Mouse (Mus musculus): ENCODE measurements around the gene Foxp1.
A peak's percentile ranks its signal among the peaks of the same experiment; 100 is the strongest.

Foxp1 gene

DNA sequence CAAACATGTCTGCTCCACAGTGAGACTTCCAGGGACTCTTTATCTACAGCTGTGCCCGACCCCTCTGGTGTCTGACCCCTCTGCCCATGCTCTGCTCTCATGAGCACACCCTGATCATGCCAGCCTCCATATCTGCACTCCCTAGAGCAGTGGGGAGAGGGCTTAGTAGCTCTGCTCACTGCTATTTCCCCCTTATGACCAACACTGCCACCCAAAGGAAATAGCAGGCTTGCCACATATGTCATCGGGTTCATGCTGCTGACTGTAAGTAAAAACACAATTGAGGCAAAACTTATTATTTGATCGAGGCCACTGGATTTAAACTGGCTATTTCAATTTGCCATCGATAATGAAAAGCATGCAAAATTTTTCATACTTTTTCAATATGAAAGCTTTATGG lies 270.6 kb downstream of the Foxp1 start:
- no peak for DNase-seq

DNA sequence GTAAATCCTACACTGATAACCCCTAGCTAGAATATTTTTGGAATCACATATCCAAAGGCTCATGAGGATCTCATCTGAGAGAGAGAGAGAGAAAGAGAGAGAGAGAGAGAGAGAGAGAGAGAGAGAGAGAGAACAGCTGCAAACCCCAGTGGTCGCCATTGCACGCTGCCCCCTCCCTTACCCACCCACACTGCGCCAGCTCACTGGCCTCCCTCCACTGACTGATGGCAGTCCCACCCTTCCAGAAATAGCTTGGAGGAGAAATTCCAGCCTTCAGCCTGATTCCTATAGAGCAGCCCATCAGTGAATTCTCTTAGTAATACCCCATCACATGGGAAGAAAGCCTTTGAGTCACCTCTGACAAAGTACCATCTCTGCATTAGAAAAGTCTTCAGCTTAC lies 271.3 kb downstream of the Foxp1 start:
- DNase-seq, result no peak

DNA sequence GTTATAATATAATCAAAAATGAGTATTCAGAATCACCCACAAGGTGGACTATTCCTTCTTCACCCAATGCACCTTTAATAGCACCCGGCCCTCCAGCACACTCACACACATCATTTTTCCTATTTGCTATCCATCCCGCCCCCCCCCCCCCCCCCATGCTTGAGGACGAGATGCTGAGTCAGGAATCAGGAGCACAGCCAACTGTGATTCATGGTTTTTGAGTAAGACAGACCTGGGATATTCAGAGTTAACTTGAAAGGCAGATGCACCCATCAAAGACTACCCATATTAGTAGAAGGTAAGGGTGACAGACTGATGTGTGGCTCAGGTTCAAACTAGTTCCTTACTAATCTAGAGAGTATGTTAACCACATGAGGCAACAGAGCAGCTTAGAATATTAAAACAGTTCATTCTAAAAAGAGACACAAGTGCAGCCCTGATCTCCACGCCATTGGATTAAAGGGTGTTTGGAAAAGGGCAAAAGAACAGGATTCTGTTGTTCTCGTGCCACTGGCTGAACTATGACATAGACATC lies 273.0 kb downstream of the Foxp1 start:
- DNase-seq, result no peak

DNA sequence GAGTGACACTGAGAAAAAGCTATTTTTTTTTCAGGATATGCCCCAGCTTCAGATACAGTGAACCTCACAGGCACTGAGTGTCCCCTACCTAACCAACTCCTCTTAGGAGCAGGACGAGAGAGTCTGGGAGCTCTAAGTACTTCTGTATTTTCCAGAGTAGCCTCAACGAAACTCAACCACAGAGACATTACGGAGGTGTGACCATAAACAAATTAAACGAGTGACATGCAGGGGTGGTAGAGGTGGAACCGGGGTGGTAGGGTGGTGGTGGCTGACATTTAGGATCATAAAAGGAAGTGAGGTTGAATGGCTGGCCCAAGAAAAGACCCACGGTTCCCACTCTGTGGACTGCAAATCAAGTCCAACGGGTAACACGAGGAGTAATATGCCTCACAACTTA lies 274.1 kb downstream of the Foxp1 start:
- no peak for DNase-seq

DNA sequence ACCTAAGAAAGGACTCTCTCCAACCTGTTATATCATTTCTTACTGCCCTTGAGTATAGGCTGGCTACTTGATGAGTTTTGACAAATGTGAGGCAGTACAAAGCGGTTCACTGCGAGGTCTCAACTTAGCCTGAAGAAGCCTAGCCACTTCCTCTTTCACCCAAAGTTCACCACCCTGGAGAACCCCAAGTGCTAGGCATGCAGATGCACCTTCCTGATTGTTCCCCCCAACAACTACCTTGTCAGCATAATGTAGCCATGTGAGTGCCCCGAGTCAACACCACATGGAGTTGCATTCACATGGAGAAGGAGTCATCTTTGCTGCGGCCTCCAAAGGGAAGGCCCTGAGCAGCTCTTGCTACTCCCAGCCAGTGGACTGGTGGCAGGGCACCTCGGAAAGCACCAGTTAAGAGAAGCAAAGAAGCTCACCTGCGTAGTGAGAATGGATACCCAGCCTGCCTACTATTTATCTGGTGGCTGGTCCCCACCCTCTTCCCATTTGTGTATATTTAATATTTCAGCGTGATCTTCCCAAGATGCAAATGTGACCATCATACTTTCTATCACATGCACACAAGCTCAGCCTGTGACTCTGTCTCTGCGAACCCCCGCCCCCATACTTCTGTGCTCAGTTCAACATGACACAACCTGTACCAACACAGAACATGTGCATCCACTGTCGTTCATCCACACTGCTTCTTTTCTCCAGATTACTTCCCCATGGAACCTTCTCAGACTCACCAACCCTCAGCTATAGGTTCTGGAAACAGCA lies 280.7 kb downstream of the Foxp1 start:
- DNase-seq, result no peak

DNA sequence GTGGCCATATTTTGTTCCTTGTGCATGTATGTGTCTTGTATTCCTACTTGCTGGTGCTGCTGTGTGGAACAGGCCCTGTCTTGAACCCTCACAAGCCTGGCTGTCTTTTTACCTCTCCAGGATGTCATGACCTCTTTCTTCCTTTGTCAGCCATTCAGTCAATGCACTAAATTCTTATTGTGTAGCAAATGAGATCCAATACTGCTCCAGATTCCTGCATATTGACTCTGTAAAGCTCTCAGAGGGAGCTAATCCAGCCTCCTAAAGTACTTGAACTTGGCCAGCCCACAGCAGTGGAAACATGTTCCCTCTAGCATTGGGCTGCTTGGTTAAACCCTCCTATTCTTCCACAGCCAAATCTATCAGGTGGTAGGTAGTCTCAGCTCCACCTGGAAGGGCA lies 281.8 kb downstream of the Foxp1 start:
- DNase-seq, result no peak

DNA sequence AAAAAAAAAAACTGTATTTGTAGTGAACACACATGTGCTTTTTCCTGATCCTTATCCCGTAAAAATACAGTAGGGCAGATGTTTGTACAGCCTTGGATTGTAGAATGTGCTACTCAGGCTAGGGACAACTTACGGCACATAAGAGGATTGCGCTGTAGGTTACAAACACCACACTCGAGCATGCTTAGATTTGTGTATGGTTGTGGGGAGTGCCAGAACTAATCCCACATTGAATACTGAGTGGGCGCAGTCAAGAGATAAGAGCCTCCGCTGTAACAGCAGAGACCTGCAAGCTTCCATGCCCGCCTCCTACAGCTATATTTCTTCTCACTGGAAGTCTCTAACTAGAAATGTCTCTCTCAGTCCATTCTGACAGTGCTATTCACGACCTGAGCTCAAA lies 286.9 kb downstream of the Foxp1 start:
- no peak for DNase-seq

DNA sequence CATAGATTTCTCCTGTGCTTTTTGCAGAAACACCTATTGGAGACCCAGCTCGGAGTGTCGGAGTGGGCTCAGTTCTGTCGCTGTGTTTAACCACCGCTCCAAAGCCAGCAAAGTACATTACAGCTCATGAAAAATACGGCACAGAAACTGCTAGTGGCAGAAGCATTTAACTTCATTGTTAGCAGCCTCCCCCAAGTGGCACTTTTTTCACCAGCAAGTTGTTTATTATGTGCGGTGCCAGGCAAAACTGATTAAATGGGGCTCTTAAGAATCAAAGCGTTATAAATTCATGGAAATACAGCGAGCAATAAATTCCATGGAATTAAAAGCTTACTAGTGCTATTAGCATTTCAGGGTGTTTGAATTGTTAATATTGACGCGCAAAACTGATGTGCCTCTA lies 289.1 kb downstream of the Foxp1 start:
- no peak for DNase-seq

DNA sequence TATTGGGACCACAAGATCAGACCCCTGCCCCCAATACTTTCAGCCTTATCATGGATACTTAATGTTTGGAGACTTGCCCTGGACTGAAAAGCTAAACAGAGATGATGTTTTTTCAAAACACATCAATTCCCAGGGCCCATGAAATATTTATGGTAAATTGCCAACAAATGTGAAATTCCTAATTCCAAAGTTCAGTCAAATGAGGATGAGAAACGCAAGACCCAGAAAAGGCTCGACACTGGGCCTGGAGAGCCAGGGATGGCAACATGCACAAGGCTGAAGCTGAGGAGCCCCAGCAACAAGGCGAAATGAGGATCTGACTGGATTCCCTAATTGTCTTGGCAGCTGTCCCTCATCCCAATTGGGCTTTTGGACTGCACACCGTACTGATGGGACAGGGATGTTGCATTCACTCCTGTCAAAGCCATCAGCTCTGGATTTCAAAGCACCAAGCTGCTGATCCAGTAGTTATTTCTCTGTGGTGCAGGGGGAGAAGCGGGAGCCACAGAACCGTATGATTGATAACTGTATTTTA lies 294.1 kb downstream of the Foxp1 start:
- no peak for DNase-seq

DNA sequence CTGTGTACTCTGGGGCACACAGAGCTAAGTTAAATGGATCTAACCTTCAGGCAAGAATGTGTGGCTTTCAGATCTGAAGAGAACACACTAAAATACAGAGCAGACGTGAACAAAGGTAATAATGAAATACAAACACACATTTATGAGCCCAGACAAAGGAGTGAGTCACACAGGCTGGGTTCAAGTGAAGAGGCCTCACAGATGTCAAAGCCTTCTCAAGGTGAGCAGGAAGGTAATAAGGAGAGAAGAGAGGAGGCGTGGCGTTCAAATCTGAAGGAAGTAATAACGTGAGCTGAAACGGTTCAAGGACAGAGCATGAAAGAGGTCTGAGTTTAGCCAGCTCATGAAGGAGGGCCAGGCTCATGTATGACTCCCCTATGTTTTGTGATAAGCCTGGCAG lies 301.4 kb downstream of the Foxp1 start:
- no peak for DNase-seq

DNA sequence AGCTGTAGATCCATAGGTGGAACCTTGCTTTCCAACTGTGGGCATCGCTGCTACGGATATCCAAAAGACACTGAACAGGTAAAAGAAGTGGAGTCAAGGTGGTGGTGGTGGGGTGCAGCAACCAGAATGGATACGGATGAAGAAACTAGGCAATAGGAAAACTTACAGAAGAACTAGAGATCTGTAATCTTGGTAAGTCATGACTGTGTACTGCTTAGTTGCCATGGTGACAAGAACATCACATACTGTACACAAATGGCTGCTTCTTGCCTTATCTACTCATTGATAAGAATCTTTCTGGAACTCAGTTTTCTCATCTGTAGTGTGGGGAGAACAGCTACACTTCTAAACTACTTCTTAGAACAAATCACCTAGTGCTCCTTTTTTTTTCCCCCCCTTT lies 302.0 kb downstream of the Foxp1 start:
- no peak for DNase-seq

DNA sequence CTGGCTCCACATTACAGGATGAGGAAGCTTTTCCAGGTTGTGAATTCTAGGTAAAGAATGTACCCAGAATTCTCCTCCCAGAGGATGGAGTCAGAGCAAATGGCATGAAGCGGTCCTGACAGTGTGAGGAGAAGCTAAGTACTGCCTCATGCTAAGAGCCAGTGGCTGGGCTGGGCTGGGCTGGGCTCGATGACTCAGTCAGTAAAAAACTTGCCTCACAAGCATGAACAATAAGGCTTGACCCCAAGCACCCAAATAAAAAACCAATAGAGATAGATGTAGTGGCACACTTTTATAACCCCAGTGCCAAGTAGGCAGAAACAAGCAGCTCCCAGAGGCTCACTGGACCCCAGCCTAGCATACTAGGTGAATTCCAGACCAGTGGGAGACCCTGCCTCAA lies 304.7 kb downstream of the Foxp1 start:
- DNase-seq, result no peak

DNA sequence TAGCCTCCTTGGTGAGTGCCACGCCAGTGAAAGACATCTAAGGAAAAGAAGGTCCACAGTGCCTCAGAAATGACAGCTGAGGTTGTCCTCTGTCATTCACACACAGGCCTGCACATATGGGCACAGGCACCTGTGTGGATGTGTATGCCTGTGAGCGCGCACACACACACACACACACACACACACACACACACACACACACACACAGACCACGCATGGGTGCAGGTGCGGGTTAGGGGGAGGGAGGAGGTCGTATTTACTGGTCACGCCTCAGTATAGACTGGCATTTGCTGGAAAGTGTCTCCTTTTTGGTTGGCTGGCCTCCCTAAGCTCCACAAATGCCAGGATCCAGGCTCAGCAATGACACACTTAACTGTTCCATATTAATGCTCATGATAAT lies 305.4 kb downstream of the Foxp1 start:
- peak in 1 of 2 experiments; percentile 22 for DNase-seq

DNA sequence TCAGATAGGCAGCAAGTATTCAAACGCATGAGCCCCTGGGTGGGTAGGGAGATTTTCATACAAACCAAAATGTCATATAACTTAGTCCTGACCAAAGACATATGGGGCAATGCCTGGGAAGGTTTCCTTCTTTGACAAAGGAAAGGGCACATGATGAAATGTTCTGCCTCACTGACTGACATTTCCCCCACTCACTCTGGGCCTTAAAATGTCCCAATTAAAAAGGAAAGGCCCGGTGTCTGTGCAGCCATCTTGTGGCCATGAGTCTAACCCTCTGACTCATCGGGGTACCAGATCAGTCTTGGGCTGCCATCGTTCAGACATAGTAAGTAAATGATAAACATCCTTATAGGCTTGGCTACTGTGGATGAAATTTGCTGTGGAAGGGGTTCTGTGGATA lies 310.1 kb downstream of the Foxp1 start:
- no peak for DNase-seq

DNA sequence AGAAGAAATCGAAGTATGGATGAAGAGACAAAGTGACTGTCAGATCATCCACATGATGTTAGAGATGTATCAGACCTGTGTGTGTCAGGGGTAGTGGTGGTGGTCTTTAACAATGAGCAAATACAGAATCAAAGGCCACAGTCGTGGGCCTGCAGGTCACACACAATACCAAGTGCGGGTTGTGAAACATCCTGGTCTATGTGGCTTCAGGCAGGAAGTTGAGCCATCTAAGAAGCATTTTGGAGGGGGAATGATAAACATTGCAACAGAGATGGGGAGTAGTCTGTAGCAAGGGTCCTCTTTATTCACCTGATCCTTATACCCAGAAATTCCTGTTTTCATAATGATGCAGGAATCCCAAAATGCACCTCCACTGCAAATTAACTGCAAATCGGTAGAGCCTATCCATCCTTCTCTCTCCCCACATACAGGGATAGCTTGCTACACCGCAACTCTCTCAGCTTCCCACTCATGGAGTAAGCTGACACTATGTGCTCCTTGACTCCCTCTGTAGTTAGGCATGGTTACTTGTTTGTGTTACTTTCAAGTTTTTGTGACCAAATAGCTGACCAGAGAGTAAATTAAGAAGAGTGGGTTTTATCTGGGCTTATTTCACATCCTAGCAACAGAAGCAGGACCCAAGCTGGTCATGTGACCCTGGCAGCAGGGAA lies 310.7 kb downstream of the Foxp1 start:
- DNase-seq, result no peak

DNA sequence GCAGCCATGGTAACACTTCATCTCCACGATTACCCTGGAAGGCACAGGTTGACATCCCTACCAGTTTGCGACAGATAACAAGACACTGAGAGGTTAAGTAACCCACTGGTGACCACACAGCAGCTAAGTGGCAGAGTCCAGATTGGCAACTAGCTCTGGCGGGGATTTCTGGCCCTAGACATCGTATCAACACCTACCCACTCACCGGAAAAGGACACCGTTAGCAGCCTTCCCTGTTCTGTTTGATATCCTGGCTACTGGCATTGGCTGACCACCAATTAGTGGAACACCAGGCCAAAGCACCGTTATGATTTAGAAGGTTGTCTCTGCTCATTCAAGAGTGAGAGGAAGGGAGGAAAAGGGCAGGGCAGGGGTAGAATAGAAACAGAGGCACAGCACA lies 312.4 kb downstream of the Foxp1 start:
- no peak for DNase-seq

DNA sequence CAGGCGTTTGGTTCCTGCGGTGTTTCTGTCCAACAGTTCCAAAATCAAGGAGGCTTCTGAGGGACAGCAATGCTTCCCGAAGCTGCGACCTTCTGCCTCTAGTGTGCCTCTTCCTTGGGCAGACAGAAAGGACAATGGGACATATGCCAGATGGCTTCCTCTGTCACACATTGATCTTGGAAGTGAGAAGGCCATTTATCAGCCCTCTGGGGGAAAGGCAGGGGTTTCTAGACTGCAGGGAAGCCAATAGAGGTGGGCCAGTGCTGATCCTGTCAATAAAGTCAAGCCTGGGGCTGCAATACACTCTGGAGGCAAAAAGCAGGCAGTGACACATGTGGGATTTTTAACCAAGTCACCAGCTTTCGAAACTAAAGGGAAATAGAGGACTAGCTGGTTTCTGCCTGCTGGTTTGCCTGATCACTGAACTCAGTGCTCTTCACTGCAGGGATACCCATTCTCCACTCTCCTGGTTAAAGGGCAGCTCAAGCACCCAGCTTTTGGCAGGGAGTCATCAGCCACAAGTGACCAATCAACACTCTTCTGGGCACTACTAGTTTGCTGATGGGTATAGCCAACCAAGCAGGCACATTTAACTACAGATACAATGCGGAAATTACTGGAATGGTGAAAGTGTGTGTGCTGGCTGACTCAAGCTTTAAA lies 315.2 kb downstream of the Foxp1 start:
- no peak for DNase-seq

DNA sequence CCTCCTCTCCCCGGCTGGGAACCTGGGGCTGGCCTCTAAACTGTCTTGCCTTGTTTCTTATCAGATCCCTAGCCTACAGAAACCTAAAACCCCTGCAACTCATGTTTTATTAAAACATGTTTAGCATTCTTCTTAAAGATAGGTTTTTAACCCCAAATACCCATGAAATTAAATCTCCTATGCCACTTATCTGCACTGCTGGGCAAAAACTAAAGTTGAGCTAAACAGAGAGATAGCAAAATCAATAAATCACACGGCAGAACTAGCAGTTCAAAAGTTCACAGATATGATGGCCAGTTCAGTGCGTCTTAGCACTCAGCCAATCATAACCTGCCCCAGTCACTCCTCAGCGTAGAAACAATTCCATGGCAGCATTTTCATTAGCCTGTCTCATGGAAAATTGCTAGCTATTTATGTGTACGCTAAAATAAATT lies 316.1 kb downstream of the Foxp1 start:
- DNase-seq, result no peak

DNA sequence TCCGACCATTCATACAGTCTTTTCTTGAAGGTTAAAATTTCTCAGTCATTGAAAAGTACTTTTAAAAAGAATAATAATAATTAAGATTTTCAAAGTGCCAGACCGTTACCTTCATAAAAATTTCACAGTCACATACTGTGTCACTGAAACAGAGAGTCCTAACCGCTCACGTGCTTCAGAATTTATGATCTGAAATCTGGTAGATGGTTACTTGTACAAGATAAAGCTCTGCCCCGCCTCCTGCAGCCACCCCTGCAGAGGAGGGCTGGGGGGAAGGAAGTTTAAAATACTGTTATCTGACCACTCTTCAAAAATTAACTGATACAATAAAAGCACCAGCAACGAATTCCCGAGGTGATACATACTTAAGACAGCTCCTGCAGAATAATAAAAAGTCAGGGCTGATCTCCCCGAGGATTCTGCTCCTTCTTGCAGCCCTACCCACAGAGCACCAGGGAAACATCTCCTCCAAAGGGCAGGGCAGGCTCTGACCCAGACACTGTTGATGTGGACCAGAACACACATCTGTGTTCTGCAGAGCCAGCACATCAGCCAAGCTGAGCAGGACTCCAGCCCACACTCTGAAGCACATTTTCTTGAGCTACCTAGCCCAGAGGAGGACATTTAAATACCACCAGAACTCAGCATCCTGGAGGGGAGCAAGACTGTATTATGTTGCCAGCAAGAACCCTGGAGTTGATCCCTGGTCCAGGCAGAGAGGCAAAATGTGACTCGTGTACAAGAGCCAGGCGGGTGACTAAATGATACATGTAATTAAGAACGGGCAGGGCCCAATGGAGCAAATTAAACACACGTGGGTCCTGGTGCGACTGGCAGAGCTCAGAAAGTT lies 316.7 kb downstream of the Foxp1 start:
- peak in 1 of 2 experiments; percentile 9 for DNase-seq

DNA sequence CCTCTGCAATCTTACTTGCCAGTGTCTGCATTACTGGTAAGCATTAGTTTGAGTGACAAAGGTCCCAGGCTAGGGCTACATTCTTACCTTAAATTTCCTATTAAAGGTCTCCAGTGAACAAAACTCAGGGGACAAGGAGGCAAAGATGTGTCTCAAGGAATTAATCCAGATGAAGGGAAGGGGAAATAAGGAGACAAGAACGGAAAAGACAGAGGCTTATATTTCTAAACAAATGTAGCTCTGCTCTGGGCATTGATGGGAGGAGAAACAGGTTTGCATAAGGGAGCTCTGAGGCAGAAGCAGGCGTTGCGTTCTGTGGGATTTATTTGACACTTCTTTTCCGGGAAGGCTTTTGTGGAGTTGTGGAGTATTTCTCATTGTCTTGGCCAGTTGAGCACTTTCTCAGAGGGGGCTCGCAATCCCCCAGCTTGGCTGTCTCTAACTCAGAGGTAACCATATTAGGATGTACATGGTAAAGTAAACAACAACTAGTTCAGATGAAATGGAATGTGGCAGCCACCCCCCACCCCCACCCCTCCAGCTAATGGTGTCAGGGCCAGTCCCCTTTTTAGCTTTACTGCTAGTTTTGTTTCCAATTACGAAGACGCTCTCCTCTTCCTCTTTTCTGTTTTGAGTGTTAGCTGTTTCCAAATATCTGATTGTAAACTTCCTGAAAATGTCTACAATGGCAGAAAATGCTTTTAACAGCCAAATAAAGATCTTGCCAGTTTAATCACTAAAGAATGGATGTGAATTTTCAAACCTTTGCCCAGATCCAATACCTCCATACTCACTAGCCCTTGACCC lies 317.5 kb downstream of the Foxp1 start:
- DNase-seq, result no peak

DNA sequence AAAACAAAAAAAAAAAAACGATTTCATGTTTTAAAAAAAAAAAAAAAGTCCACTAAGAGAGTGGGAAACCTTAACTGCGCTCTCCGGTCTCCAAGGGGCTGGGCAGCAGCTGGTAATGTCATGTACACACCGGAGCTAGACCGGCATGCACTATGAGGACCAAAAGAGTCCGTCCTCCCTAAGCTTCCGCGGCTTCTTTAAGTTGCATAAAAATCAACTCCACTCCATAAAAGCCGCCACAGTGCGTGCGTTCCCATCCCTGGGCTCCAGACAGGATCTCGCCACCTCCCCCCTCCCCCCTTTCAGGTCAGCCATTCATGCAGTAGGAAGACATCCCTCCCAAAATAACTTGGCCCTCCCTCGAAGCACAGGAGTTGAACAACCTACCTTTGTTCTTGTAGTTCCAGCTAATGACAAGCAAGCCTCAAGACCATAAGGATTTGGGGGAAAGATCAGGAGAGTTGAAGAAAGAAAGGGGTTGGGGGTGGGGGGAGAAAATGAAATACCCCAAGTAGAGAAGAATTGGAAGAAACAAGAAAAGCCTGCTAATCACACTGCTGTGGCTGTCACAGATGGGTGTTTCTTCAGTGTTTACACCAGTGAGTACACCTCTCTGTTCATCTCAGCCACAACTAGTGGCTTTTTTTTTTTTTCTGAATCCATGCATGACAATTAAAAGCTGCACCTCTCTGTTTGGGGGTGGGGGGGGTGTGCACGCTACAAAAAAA lies 318.3 kb downstream of the Foxp1 start:
- peak; percentile 34 to 50 for DNase-seq

All from kidney, postnatal 4 days (tissue).